Mouse (Mus musculus) liver, embryonic 14.5 days (tissue): ENCODE results near the gene Inha. TPM values are rescaled to one million over a fixed set of nuclear protein-coding genes. Genes with fewer than 3 reads are reported as not detected.

ENCODE experiments used
- ATAC-seq: fragments of 200-750 bp; cut with Nextera tagmentation; 2 replicates; pipeline ENCODE4 v1.8.0; 2017; ENCODE audit warnings: moderate number of reproducible peaks, mild to moderate bottlenecking, moderate library complexity; ENCODE audit not compliant: insufficient read depth
- DNase-seq, 3 experiments: peaks; one replicate each; pipeline ENCODE4 v3.0.0-alpha.2; 2012 to 2013; ENCODE audit warnings: low read depth in 3 of 3, low spot score in 3 of 3
- H3K27ac ChIP-seq: fragments of 300-500 bp; sonication (generic); 2 replicates; pipeline ENCODE4 v1.5.1; 2014; ENCODE audit warnings: moderate library complexity, mild to moderate bottlenecking, control low read depth, inconsistent platforms
- H3K27me3 ChIP-seq: fragments of 300-500 bp; sonication (generic); 2 replicates; pipeline ENCODE4 v1.6.1; 2014; ENCODE audit warnings: mild to moderate bottlenecking, low read length, moderate library complexity; ENCODE audit not compliant: control insufficient read depth, insufficient read depth
- H3K36me3 ChIP-seq: fragments of 300-500 bp; sonication (generic); replicated peaks from 2 replicates; pipeline ENCODE4 v1.6.1; 2014; ENCODE audit warnings: low read depth; ENCODE audit not compliant: control insufficient read depth, insufficient read depth
- H3K4me1 ChIP-seq, 2 experiments: fragments of 200-500 bp in 1 of 2; fragments of 300-500 bp in 1 of 2; sonication (generic) in 1 of 2; replicated peaks; 2 replicates each; pipeline ENCODE4 v1.6.1; 2012 to 2014; ENCODE audit warnings: antibody characterized with exemption in 1 of 2, inconsistent platforms in 1 of 2, low read length in 1 of 2; ENCODE audit not compliant: control insufficient read depth in 2 of 2, insufficient read depth in 2 of 2
- H3K4me2 ChIP-seq: fragments of 300-500 bp; sonication (generic); 2 replicates; pipeline ENCODE4 v1.6.1; 2014; ENCODE audit warnings: low read depth, mild to moderate bottlenecking, control low read depth, moderate library complexity
- H3K4me3 ChIP-seq, 2 experiments: fragments of 200-500 bp in 1 of 2; fragments of 300-500 bp in 1 of 2; sonication (generic) in 1 of 2; 2 replicates each; pipeline ENCODE4 v1.5.1; 2012 to 2014; ENCODE audit warnings: low read depth in 2 of 2, low read length in 2 of 2, mild to moderate bottlenecking in 2 of 2, control low read depth in 1 of 2, inconsistent platforms in 1 of 2, moderate library complexity in 1 of 2; ENCODE audit not compliant: insufficient read depth in 1 of 2
- H3K9ac ChIP-seq: fragments of 300-500 bp; sonication (generic); replicated peaks from 2 replicates; pipeline ENCODE4 v1.6.1; 2014; ENCODE audit warnings: mild to moderate bottlenecking, control low read depth, moderate library complexity
- H3K9me3 ChIP-seq: fragments of 300-500 bp; sonication (generic); 2 replicates; pipeline ENCODE4 v1.6.1; 2016; ENCODE audit warnings: low read length, mixed read lengths; ENCODE audit not compliant: control insufficient read depth
- CTCF ChIP-seq: IDR thresholded peaks from 2 replicates; pipeline ENCODE4 v1.5.1; 2016; ENCODE audit warnings: antibody characterized with exemption, low read depth, control low read depth
- EP300 ChIP-seq: IDR thresholded peaks from 2 replicates; pipeline ENCODE4 v1.6.1; 2016; ENCODE audit warnings: antibody characterized with exemption, low read depth
- WGBS: fragments of 180-500 bp; shearing (Covaris S2); extraction: QIAGEN DNeasy Blood & Tissue Kit; methylation state at CpG from one replicate; pipeline ENCODE4 v1.1.7; 2014; ENCODE audit not compliant: insufficient replicate concordance; 5-methylcytosine and 5-hydroxymethylcytosine counted together
- polyA plus RNA-seq, 2 experiments: library from polyadenylated mRNA; depleted of rRNA in 1 of 2; stranded (reverse) in 1 of 2; unstranded in 1 of 2; fragments of >200 nt; fragmentation: Nextera tagmentation in 1 of 2; extraction: Ambion mirVana in 1 of 2; gene quantifications; 2 replicates each; pipeline versions ENCODE4 v1.2.1 to v1.2.3; 2012 to 2014

The Inha gene
- polyA plus RNA-seq, 2 experiments, result 0.17 to 1.3 TPM

DNA sequence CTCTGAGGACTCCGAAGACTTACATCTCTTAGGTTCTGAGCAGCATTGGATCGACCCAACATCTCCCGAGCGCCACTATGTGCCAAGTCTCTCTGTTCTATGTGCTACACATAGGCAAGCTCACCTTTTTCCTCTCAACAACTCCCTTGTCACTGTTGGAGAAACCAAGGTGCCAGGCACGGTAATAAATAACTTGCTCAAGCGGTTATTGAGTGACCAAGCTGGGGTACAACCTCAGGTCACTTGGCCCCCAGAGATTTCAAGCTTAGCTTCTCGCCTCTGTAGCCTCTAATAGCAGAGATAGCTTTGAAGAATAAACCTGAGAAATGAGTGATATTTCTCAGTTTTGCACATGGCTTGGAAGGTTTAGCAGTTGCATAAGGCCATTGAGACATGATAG lies 34.6 kb downstream of the Inha start:
- H3K9ac ChIP-seq, result no peak overlapping the region
- H3K4me3 ChIP-seq, result no peak overlapping the region
- H3K27ac ChIP-seq, result no peak overlapping the region
- H3K36me3 ChIP-seq, result no peaks in the 10 kb centered on the region
- H3K27me3 ChIP-seq, result peaks cover 8% of the 10 kb centered on the region
- TF ChIP-seq EP300, result no peak
- no peak for TF ChIP-seq CTCF
- no peaks in the 10 kb centered on the region for H3K9me3 ChIP-seq
- ATAC-seq, result no peak
- no peak for DNase-seq
- WGBS, result 72% methylated on average over 7 of the region's 7 CpGs
- no peak overlapping the region for H3K4me2 ChIP-seq
- no peaks in the 10 kb centered on the region for H3K4me1 ChIP-seq

DNA sequence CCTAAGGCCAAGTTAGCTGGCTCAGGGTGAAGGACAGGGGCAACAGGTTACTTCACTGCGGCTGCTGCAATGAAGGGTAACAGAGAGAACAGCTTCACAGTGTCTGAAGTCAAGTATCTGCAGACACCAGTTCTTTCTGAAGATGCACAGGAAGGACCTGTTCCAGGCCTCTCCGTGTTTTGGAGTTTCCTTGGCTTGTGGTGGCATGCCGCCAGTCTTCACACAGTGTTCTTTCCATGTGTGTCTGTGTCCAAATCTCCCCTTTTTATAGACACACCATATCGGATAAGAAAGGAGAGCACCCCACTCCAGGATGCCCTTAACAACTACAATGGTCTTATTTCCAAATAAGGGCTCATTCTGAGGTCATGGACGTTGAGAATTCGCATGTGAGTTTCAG lies 37.5 kb downstream of the Inha start:
- no peaks in the 10 kb centered on the region for H3K4me1 ChIP-seq

DNA sequence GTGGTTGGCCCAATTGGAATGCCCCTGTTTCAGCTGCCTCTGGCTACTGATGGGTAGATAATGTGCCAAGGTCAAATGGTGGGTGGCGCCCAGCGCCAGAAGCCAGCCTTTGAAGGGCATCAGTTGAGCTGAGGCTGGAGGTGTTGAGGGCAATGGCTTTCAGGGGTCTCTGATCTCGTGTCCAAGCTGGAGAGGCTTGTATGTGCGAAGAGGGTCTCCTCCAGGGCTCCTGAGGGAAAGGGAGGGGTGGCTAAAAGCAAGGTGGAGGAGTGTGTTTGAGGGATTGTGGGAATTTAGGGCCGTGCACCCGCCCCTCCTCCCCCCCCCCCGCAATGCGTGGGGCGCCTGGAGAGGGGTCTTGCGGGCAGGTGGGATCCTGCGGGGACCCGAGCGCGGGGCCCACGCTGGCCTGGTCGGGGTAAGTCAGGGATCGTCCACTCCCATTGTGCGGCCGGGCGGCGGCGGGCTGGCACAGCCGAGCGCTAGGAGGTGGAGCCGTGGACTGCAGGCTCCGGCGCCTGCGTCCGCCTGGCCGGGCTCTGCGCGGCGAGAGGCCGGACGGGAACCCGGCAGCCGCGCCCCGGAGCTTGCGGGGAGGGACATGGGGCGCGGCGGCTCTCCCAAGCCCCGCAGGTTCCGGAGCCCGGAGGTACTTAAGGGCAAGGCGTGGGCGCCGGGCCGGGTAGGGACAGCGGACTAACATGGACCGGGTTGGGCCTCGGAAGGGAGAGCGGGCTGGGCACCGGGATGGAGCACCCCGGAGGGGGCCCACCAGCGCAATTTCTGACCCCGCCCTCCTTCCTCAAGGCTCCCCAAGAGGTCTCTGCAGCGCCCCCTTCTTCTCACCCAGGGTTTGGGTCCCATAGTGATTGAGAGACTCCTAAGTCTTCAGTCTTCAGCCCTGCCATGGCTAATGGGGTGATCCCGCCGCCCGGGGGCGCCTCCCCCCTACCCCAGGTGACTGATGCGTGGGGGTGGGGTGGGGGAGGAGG lies 39.4 kb downstream of the Inha start, which contains the start of gene Slc4a3:
Gene Slc4a3, plus strand, starts transcription at position 302 of the 992 bp plus-strand sequence.
- no peaks in the 10 kb centered on the region for H3K4me1 ChIP-seq
- 0 out of 2 replicates have a peak, but pooled peaks have one; percentile 13 for ATAC-seq
- peaks cover 12% of the 10 kb centered on the region for H3K27me3 ChIP-seq
- H3K36me3 ChIP-seq, result no peaks in the 10 kb centered on the region
- H3K9me3 ChIP-seq, result no peaks in the 10 kb centered on the region
- WGBS, result 2% methylated on average over 60 of the region's 64 CpGs
- H3K4me3 ChIP-seq, result peak within 1 kb of the TSS; percentile 32 to 48
- peak within 1 kb of the TSS; percentile 55 for H3K4me2 ChIP-seq
- TF ChIP-seq EP300 (no peak), CTCF (0 out of 2 replicates have a peak, but pooled peaks have one; percentile 0)
- DNase-seq, result no peak
- no peak within 1 kb of the TSS for H3K27ac ChIP-seq
- no peak within 1 kb of the TSS for H3K9ac ChIP-seq

More for the DNA sequence above, 37.5 kb downstream of the Inha start:
- no peak for TF ChIP-seq EP300
- no peak for TF ChIP-seq CTCF
- peaks cover 12% of the 10 kb centered on the region for H3K27me3 ChIP-seq
- no peak overlapping the region for H3K27ac ChIP-seq
- 65% methylated on average over 6 of the region's 6 CpGs for WGBS
- no peak overlapping the region for H3K9ac ChIP-seq
- H3K36me3 ChIP-seq, result no peaks in the 10 kb centered on the region
- no peak for DNase-seq
- no peaks in the 10 kb centered on the region for H3K9me3 ChIP-seq
- no peak overlapping the region for H3K4me3 ChIP-seq
- H3K4me2 ChIP-seq, result no peak overlapping the region
- no peak for ATAC-seq

DNA sequence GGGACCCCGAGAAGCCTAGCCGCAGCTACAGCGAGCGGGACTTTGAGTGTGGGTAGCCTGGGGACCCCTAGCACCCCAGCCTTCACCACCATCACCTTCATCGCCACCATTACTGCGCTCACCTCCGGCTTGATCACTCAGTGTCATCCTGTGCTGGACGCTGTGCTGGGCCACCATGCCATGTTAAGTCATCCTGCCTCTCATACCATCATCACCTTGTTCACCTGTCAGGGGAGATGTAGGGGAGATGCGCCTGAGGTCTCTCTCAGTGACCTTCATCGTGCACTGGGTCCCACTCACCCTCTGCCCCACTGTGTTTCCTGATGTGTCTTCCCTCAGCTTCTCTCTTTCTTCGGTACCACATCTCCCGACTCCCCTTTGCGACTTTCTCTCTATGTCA lies 40.5 kb downstream of the Inha start:
- no peaks in the 10 kb centered on the region for H3K9me3 ChIP-seq
- DNase-seq (no peak), ATAC-seq (no peak)
- H3K27me3 ChIP-seq, result peaks cover 12% of the 10 kb centered on the region
- no peak overlapping the region for H3K27ac ChIP-seq
- no peak overlapping the region for H3K4me2 ChIP-seq
- no peak overlapping the region for H3K4me3 ChIP-seq
- TF ChIP-seq EP300, result no peak
- TF ChIP-seq CTCF, result no peak
- no peaks in the 10 kb centered on the region for H3K4me1 ChIP-seq
- WGBS, result 71% methylated on average over 13 of the region's 13 CpGs
- no peaks in the 10 kb centered on the region for H3K36me3 ChIP-seq
- no peak overlapping the region for H3K9ac ChIP-seq

DNA sequence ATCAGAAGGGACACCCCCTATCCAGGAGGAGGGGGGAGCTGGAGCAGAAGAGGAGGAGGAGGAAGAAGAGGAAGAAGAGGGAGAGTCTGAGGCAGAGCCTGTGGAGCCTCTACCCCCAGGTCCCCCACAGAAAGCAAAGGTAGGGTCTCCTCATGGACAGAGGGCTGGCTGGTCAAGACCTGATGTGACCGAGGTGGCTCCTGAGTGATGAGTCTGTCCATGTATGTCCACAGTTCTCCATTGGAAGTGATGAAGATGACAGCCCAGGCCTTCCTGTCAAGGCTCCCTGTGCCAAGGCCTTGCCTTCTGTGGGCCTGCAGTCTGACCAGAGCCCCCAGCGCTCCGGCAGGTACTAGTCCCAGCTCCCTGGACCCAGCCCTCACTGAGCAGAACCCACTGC lies 41.2 kb downstream of the Inha start:
- no peaks in the 10 kb centered on the region for H3K9me3 ChIP-seq
- DNase-seq (no peak), ATAC-seq (no peak)
- no peak overlapping the region for H3K4me3 ChIP-seq
- H3K27me3 ChIP-seq, result peaks cover 12% of the 10 kb centered on the region
- H3K4me2 ChIP-seq, result no peak overlapping the region
- no peak overlapping the region for H3K9ac ChIP-seq
- no peak for TF ChIP-seq EP300
- whole genome bisulfite sequencing, result 73% methylated on average over 3 of the region's 3 CpGs
- no peaks in the 10 kb centered on the region for H3K4me1 ChIP-seq
- no peak overlapping the region for H3K27ac ChIP-seq
- H3K36me3 ChIP-seq, result no peaks in the 10 kb centered on the region
